Mouse (Mus musculus) stomach, postnatal 0 days (tissue): ENCODE measurements around the gene Dpep2nb.

Experiments used
- CTCF ChIP-seq: IDR thresholded peaks from 2 replicates; pipeline ENCODE4 v1.5.1; 2016; ENCODE audit warnings: antibody characterized with exemption, low read depth, mild to moderate bottlenecking, moderate library complexity
- EP300 ChIP-seq: optimal IDR thresholded peaks from 2 replicates; pipeline ENCODE3; 2016; ENCODE audit warnings: antibody characterized with exemption

GRCm38 (mm10) chr8:105998971-105999370 is 6.8 kb downstream of the Dpep2nb start:
- TF ChIP-seq CTCF (no peak), EP300 (no peak)
